ENCODE assay signal across 22 mouse cellular contexts in the genomic region with DNA sequence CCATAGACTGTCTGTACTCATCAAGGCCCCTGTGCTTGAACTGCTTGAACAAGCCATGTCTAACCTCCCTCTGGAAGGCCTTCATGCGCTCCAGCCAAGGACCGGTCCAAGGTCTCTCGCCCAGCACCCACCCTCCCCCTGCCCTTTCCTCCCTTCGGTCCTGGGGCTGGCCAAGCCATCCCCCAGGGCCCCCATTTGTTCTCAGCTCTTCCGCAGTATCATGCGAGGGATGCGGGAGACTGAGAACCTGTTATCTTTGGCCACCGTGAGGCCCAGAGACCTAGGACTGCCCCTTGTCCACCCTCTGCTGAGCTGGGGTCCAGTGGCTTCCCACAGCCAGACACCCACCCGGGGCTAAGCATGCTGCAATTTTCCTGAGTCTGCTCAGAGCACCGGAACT. TPM values are rescaled to one million over a fixed set of nuclear protein-coding genes. Genes with fewer than 3 reads are reported as not detected.
DNase-seq lines count a peak whose midpoint lies in the region.
"Had no signal": no experiment of that assay in that cellular context is flagged by ENCODE, and none has a peak within 500 bp of the region (broad histone marks: within the 10 kb centered on the region; RNA-seq: fewer than 3 reads in every experiment).

No protein-coding gene starts in this region.

- peak; percentile 13 for DNase-seq in adrenal gland, adult 2 months
- no peak for DNase-seq in adrenal gland, postnatal 25 days
- peak; percentile 63 for DNase-seq in heart, adult 11 months
- DNase-seq in heart, adult 9 months (ENCODE audit: low spot score in 2 of 2), result no peak
- DNase-seq in ovary, postnatal 36 days (ENCODE audit: low spot score), result peak; percentile 15
- DNase-seq in ovary, postnatal 14 days (ENCODE audit: low spot score), result no peak
- DNase-seq: adrenal gland, adult 8-10 months; adrenal gland, postnatal 10 days; adrenal gland, postnatal 14 days; B cell, adult 2 months; cerebellum, adult 11 months; cerebellum, adult 11-12 months; cerebellum, adult 18-20 months; cerebellum, adult 2 months; cerebellum, adult 8-10 months had no signal

RNA-seq across cellular contexts. Expression of gene Mgl2, which starts 9.0 kb away (rescaled TPM):
- 1 to 10 TPM; 3.5 to 8.1 TPM for total RNA-seq in adrenal gland, adult 2 months (2021)
- polyA plus RNA-seq in adrenal gland, adult 2 months (2012; rRNA removed), result 2.2 and 2.3 TPM in 2 replicates
- total RNA-seq in adrenal gland, postnatal 25 days (2021), result 2.2 and 2.6 TPM in 2 replicates
- total RNA-seq: G1E had no signal
- polyA plus RNA-seq: CD4-positive, CD25-positive, alpha-beta regulatory T cell, adult 4 months; G1E; Patski had no signal

RNA-seq across cellular contexts. Expression of gene Clec10a, which starts 16.8 kb away (rescaled TPM):
- total RNA-seq in adrenal gland, adult 2 months (2021), result 1 to 10 TPM; 1.9 to 6.1 TPM
- 1.2 and 1.7 TPM in 2 replicates for polyA plus RNA-seq in adrenal gland, adult 2 months (2012; rRNA removed)
- 0.81 and 2.0 TPM in 2 replicates for total RNA-seq in adrenal gland, postnatal 25 days (2021)
- total RNA-seq: CH12.LX had no signal
- polyA plus RNA-seq: activated CD4-positive, CD25-positive, alpha-beta regulatory T cell, adult 4 months; CD4-positive, CD25-positive, alpha-beta regulatory T cell, adult 4 months; Patski had no signal

RNA-seq across cellular contexts. Expression of gene Asgr2, which starts 46.7 kb away (rescaled TPM):
- total RNA-seq in adrenal gland, adult 2 months (2021), result 1 to 10 TPM in 1 of 2 experiments, under 1 TPM in 1; 0.45 to 2.8 TPM
- polyA plus RNA-seq in adrenal gland, adult 2 months (2012; rRNA removed), result 0.96 and 2.6 TPM in 2 replicates
- 2.9 and 4.1 TPM in 2 replicates for total RNA-seq in adrenal gland, postnatal 25 days (2021)
- total RNA-seq: G1E, MEL had no signal
- polyA plus RNA-seq: activated CD4-positive, CD25-positive, alpha-beta regulatory T cell, adult 4 months; brain, embryonic 14.5 days; CD4-positive, CD25-positive, alpha-beta regulatory T cell, adult 4 months; G1E; Patski had no signal

Comparison
In these comparisons a context has a peak if more than half of its experiments do, and no peak if none do; other contexts are left out.
1. DNase-seq: peak in adrenal gland, adult 2 months (single experiment), heart, adult 11 months (single experiment) and ovary, postnatal 36 days (single experiment); none in adrenal gland, postnatal 25 days (single experiment), heart, adult 9 months (0 of 2) and ovary, postnatal 14 days (single experiment).